Mouse (Mus musculus): ENCODE data around the gene Selenoi.
A peak's percentile ranks its signal among the peaks of the same experiment; 100 is the strongest.

Selenoi gene

GRCm38 (mm10) chr5:30235641-30236126 lies 3.3 kb downstream of the Selenoi start:
- no peak for DNase-seq (ENCODE audit: low read depth, low spot score)

GRCm38 (mm10) chr5:30238533-30238932 lies 6.2 kb downstream of the Selenoi start:
- no peak for DNase-seq (ENCODE audit: low read depth, low spot score)

GRCm38 (mm10) chr5:30240552-30240951 lies 8.2 kb downstream of the Selenoi start:
- DNase-seq (ENCODE audit: low read depth, low spot score), result peak; percentile 71

- no peak for DNase-seq (ENCODE audit: low read depth, low spot score)
Measured at GRCm38 (mm10) chr5:30242410-30242809, 10.0 kb downstream of the Selenoi start.

- DNase-seq (ENCODE audit: low read depth, low spot score), result peak; percentile 28
Measured at GRCm38 (mm10) chr5:30243741-30244140, 11.4 kb downstream of the Selenoi start.

- DNase-seq (ENCODE audit: low read depth, low spot score), result no peak
Measured at GRCm38 (mm10) chr5:30245861-30246416, 13.6 kb downstream of the Selenoi start.

GRCm38 (mm10) chr5:30247666-30248065 lies 15.3 kb downstream of the Selenoi start:
- DNase-seq (ENCODE audit: low read depth, low spot score), result no peak

- DNase-seq (ENCODE audit: low read depth, low spot score), result no peak
Measured at GRCm38 (mm10) chr5:30255567-30256354, 23.4 kb downstream of the Selenoi start.

- DNase-seq (ENCODE audit: low read depth, low spot score), result no peak
Measured at GRCm38 (mm10) chr5:30258776-30259175, 26.4 kb downstream of the Selenoi start.

GRCm38 (mm10) chr5:30270571-30271190 lies 38.3 kb downstream of the Selenoi start:
- DNase-seq (ENCODE audit: low read depth, low spot score), result no peak

GRCm38 (mm10) chr5:30271599-30272281 lies 39.4 kb downstream of the Selenoi start:
- DNase-seq (ENCODE audit: low read depth, low spot score), result no peak

GRCm38 (mm10) chr5:30276361-30276760 lies 44.0 kb downstream of the Selenoi start:
- DNase-seq (ENCODE audit: low read depth, low spot score), result no peak

GRCm38 (mm10) chr5:30278952-30279351 lies 46.6 kb downstream of the Selenoi start:
- no peak for DNase-seq (ENCODE audit: low read depth, low spot score)

GRCm38 (mm10) chr5:30279446-30279845 lies 47.1 kb downstream of the Selenoi start:
- DNase-seq (ENCODE audit: low read depth, low spot score), result no peak

- no peak for DNase-seq (ENCODE audit: low read depth, low spot score)
Measured at GRCm38 (mm10) chr5:30280864-30281263, 48.5 kb downstream of the Selenoi start.

- DNase-seq (ENCODE audit: low read depth, low spot score), result no peak
Measured at GRCm38 (mm10) chr5:30281291-30281732, 48.9 kb downstream of the Selenoi start, which contains the start of gene Drc1. TSS of gene Drc1 (plus strand) at chr5:30281388.

GRCm38 (mm10) chr5:30285944-30286799 lies 53.8 kb downstream of the Selenoi start:
- DNase-seq (ENCODE audit: low read depth, low spot score), result no peak

- DNase-seq (ENCODE audit: low read depth, low spot score), result no peak
Measured at GRCm38 (mm10) chr5:30287106-30287882, 54.9 kb downstream of the Selenoi start.

Measured in CD4-positive helper T cell, adult 2 months (primary cell).